Mouse (Mus musculus) left cerebral cortex, adult 2 months (tissue): ENCODE results near the gene Stat1. TPM values are rescaled to one million over a fixed set of nuclear protein-coding genes. Genes with fewer than 3 reads are reported as not detected.

Experiments used
- DNase-seq, 2 experiments: peaks; one replicate each; pipeline ENCODE4 v3.0.0; 2021 to 2022; ENCODE audit warnings: low spot score in 2 of 2, mixed read lengths in 1 of 2; ENCODE audit errors: extremely low spot score in 1 of 2
- H3K27ac ChIP-seq: fragments of 200-600 bp; 2 replicates; pipeline ENCODE4 v1.8.1; 2022
- H3K4me3 ChIP-seq: fragments of 200-600 bp; 2 replicates; pipeline ENCODE4 v1.8.1; 2022
- CTCF ChIP-seq: fragments of 200-600 bp; IDR thresholded peaks from 2 replicates; pipeline ENCODE4 v1.8.1; 2022; ENCODE audit warnings: antibody characterized with exemption, mild to moderate bottlenecking, moderate library complexity
- intact Hi-C: fragments of 180-260 bp; cut with DNase I; formaldehyde crosslinking; loops from one replicate; pipeline ENCODE4 v1.15.1; 2025
- total RNA-seq, 2 experiments: library from RNA; stranded (reverse); gene quantifications; 2 replicates each; pipeline ENCODE4 v1.2.3; 2021

Gene Stat1
- total RNA-seq, 2 experiments from 2014 or later, result 18.0 to 18.3 TPM

DNA sequence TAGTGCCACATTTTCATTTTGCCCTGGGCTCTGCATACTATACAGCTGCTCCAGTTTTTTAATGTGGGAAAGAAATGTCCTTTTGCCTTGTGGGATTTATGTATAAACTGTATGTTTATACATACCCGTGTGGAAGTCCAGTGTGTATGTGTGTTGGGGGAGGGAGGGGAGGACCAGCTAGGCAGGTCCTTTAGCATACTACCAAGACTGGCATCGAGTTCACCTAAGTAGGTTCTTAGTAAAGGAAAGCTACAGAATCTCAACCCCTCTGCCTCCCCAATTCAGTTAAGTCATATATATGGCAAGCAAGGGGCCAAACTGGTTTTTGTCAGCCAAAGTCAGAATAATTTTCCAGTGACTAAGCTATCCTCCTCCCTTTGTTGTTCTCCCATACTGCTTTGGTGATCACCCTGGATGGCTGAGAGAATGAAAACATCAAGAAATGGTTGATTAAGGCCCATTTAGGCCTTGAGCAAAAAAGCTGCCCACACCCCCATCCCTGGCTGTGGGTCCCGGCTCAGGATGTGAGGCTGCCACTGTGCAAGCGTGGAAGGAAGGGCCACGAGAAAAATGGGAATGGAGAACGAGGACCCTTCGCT lies 6.1 kb upstream of the Stat1 start:
- TF ChIP-seq CTCF, result no peak
- DNase-seq, result no peak
- H3K4me3 ChIP-seq, result peak overlapping the region; percentile 46
- peak overlapping the region; percentile 87 for H3K27ac ChIP-seq
- intact Hi-C loops, result no loop called here

DNA sequence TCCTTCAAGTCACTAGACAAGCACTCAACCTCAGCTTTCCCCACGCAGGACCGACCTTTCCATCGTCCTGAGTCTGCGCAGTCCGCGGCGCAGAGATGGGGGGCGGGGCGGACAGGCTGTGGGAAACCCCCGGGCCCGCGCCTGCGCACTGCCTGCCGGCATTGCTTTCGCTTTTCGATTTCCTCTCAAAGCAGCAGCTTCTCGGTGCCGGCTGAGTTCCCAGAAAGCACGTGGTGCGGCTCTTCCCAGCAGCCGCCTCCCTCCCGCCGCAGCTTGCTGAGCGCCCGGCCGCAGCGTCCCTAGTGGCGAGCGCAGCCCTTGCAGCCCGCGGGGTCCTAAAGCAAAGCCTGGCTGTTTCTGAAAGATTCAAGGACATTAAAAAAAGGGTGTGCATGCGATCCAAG lies 5.6 kb upstream of the Stat1 start:
- DNase-seq, result peak; percentile 99
- peak overlapping the region; percentile 46 for H3K4me3 ChIP-seq
- H3K27ac ChIP-seq, result peak overlapping the region; percentile 87
- intact Hi-C loops, result no loop called here
- TF ChIP-seq CTCF, result peak; percentile 100

DNA sequence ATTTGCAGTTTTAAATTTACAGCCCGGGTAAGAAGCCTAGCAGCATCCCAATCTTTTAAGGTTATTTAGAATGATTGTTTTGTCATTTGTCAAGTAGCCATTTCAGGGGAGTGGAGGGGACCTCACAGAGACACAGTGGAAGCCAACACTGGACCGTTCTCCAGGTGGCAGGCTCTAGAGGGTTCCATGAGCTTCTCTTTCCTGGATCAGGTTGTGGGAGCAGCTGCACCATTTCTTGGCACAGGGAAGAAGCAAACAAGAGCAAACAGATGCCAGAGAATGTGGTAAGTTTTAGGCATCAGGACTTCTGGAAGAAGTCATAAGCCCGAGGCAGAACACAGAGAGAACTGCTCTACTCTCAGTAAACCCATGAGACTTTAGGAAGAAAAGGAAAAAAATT lies 2.8 kb upstream of the Stat1 start:
- intact Hi-C loops, result no loop called here
- no peak for TF ChIP-seq CTCF

DNA sequence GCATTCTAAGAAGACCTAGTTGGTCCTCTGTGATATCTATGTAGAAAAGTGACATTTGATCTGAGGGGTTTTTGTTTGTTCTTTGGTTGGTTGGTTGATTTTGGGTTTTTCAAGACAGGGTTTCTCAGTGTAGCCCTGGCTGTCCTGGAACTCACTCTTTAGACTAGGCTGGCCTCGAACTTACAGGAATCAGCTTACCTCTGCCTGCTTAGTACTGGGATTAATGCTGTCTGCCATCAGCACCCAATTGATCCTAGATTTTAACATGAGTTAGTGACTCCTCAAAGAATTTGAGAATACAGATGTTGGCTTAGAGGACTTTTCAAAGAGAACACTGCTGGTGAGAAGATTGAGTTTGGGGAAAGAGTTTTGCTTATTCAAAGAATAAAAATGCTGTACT lies 1.5 kb upstream of the Stat1 start:
- TF ChIP-seq CTCF, result no peak
- no peak for DNase-seq
- H3K27ac ChIP-seq, result no peak overlapping the region
- intact Hi-C loops, result no loop called here
- no peak overlapping the region for H3K4me3 ChIP-seq

More for the DNA sequence above, 2.8 kb upstream of the Stat1 start:
- DNase-seq, result no peak
- H3K4me3 ChIP-seq, result no peak overlapping the region
- no peak overlapping the region for H3K27ac ChIP-seq

DNA sequence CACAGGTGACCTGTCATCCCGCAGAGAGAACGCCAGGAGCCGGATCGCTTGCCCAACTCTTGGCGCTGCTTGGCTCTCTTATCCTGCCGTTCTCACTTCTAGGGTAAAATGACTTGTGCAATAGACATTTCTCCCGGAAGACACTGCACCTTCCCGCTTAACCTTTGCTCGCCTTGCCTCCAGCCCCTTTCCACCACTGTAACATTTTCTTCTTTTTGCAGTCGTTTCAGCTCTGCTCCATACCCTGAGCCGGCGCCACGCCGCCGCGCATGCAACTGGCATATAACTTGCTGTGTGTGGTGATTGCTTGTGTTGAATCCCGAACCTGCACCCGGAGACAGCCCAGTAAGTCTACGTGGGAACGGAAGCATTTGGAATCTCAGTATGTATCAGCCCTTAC lies 451 bp downstream of the Stat1 start:
- TF ChIP-seq CTCF, result no peak
- DNase-seq, result no peak
- intact Hi-C loops, result no loop called here
- peak overlapping the region; percentile 59 for H3K4me3 ChIP-seq
- peak overlapping the region; percentile 58 for H3K27ac ChIP-seq

DNA sequence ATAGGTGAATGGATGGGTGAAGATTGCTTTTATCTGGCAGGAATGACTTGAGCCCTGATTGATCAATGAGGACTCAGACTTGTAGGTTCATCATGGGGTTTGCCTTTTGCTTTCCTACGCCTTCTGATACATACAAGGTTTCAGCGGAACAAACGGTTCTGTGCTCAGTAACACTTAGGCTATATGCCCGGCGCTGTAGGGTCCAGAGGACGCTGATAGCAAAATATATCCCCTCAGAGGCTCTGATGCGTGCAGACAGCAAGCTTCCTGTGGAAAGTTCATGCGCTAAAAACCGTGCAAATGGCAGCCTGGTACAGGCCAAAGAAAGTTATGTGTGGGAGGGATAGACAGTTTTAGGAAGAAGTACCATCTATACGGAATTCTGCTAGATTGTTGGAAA lies 951 bp downstream of the Stat1 start:
- Histone ChIP-seq H3K27ac (no peak overlapping the region), H3K4me3 (peak overlapping the region; percentile 59)
- no peak for TF ChIP-seq CTCF
- intact Hi-C loops, result no loop called here
- no peak for DNase-seq

DNA sequence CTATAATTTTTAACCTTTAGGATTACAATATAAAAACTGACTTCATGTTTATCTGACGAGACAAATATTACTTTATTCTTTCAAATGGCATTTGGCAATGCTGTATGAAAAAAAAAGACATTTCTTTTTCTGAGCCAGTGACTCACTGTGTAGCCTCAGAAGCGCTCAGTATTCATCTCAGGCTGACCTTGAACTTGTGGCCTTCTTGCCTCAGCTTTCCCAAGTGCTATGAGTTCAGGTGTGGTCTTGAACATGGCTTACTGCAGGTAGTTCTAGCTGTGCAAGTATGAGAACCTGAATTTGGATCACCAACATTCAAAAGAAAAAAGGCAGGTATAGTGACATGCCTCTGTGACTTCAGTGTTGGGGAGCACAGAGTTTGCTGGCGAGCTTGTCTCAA lies 1.8 kb downstream of the Stat1 start:
- Histone ChIP-seq H3K27ac (no peak overlapping the region), H3K4me3 (no peak overlapping the region)
- TF ChIP-seq CTCF, result no peak
- intact Hi-C loops, result no loop called here
- no peak for DNase-seq

DNA sequence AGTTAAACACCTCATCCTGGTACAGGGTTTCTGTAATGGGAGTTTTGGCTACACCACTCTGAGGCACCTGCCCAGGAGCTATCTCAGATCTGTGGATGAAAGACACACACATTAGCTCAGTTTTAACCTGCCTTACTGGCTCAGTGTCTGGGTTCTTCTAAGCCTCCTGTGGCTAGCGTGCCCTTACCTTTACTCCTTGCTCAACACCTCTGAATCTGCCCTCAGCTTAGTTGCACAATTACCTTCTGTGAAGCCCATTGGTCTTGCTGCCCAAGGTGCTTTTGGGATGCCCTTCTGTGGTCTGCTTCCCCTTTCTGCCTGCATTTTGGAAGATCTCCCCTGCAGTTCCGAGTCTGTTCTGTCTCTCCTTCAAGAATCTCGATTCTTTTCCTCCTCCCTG lies 5.6 kb downstream of the Stat1 start:
- intact Hi-C loops, result no loop called here
- H3K27ac ChIP-seq, result no peak overlapping the region
- DNase-seq, result no peak
- H3K4me3 ChIP-seq, result no peak overlapping the region
- TF ChIP-seq CTCF, result no peak

DNA sequence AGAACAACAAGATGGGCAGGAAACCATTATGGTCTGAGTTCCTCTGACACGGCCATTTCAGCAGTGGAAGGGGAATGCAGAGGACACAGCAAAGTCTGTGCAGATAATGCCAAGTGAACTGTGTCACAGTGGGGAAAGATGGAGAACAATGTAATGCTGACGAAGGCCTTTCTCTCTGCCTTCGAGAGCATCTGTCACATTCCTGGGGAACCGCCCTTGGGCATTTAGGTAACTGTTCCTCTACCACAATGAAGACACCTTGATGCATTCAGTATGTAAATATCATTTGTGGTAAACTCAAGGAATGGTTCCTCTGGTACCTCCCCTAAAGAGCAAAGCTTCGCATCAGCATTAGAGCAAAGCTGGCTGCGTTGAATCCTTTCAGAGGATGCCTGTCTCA lies 8.1 kb downstream of the Stat1 start:
- DNase-seq, result no peak
- Histone ChIP-seq H3K27ac (no peak overlapping the region), H3K4me3 (no peak overlapping the region)
- no peak for TF ChIP-seq CTCF
- intact Hi-C loops, result no loop called here

DNA sequence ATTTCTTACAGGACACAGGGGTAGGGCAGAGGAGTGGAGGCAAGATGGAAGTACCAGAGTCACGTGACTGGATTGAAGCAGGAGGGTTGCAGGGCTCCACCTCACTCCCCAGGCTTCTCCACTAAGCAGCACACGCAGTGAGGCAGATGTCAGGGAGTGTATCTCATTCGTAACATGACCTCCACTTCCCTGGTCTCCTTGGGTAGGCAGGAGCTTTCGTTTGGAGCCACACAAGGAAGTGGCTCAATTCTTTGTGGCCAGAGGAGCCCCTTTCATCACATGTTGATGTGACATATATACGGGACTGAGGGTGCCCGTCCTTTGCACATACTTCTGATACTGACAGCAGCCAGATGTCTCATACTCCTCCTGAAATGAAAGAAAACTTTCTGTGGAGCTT lies 10.6 kb downstream of the Stat1 start:
- no peak for TF ChIP-seq CTCF
- no peak for DNase-seq
- no peak overlapping the region for H3K4me3 ChIP-seq
- intact Hi-C loops, result no loop called here
- H3K27ac ChIP-seq, result no peak overlapping the region

DNA sequence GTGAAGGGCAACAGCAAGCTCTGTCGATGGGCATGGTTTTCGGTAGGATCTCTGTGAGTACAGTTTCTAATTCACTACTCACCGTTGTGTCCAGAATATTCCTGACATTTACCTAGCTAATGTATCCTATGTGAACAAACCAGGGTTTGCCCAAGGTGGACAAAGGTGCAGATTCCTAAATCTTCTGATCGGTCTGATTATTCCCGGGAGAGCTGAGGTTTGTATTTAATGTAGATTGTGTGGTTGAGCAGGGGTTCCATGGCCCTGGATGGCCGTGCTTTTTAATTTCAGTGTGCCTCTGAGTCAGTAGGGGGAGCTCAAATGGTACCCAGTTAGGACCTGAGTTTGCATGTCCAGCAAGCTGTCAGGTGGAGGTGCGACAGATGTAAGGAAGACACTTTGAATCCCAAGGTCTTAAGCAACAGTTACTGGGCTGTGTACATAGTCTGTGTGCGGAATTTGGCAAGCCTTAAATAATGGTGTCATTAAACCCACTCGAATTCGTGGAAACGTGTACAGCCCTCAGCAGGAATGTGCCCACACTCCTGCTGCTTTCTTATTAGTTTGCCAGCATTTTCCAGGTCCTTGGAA lies 12.6 kb downstream of the Stat1 start:
- DNase-seq, result no peak
- H3K27ac ChIP-seq, result no peak overlapping the region
- intact Hi-C loops, result no loop called here
- peak; percentile 38 for TF ChIP-seq CTCF
- H3K4me3 ChIP-seq, result no peak overlapping the region

DNA sequence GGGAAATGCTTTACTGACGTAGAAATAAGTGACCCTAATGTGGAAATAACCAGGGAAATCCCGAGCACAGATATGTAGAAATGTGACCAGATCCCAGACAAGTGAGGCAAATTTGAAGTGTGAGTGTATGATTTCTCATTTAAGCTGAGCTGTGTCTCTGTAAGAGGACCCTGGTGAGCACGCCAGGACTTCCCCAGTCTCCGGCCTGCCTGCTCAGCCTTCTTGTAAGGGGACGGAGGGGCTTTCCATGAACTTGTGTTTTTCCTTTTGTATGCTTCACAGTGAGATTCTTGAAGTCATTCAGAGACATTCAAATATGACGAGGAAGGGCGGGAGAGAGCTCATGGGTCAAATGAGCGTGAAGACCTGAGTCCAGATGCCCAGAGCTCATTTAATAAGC lies 14.0 kb downstream of the Stat1 start:
- DNase-seq, result no peak
- TF ChIP-seq CTCF, result no peak
- Histone ChIP-seq H3K4me3 (no peak overlapping the region), H3K27ac (no peak overlapping the region)
- intact Hi-C loops, result no loop called here

DNA sequence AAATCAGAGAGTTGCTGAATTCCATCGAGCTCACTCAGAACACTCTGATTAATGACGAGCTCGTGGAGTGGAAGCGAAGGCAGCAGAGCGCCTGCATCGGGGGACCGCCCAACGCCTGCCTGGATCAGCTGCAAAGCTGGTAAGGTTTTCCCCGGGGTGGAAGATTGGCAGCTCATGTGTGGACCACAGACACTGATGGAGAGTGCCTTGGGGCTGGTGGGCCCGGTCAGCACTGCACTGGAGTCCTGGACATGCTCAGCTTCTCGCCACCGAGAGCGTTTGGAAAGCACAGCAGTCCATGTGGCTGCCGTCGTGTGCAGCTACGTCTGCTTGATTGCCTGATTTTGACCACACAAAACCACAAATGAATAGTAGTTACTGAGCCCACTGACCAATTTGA lies 18.1 kb downstream of the Stat1 start:
- intact Hi-C loops, result no loop called here
- TF ChIP-seq CTCF, result no peak
- Histone ChIP-seq H3K27ac (no peak overlapping the region), H3K4me3 (no peak overlapping the region)
- no peak for DNase-seq
